44 mouse cellular contexts compared by ENCODE assay signal in genomic region chr16:92034676-92035075, GRCm38 (mm10). TPM values are rescaled to one million over a fixed set of nuclear protein-coding genes. Genes with fewer than 3 reads are reported as not detected.
"Had no signal": no experiment of that assay in that cellular context is flagged by ENCODE, and none has a peak within 500 bp of the region (broad histone marks: within the 10 kb centered on the region; RNA-seq: fewer than 3 reads in every experiment).

No protein-coding gene starts in this region.

- DNase-seq: heart, postnatal 10 days; heart, postnatal 14 days; heart, postnatal 36 days; heart, postnatal 4 days; kidney, adult 11 months; kidney, adult 18-20 months; kidney, adult 2 months; kidney, adult 8-10 months; kidney, adult 9 months; kidney, postnatal 10 days; kidney, postnatal 14 days; kidney, postnatal 25 days; kidney, postnatal 36 days; kidney, postnatal 4 days; layer of hippocampus, adult 9-11 months; layer of hippocampus, postnatal 36 days had no signal

- H3K9ac ChIP-seq: heart, embryonic 12.5 days; heart, embryonic 13.5 days; heart, embryonic 15.5 days; hindbrain, embryonic 12.5 days; hindbrain, embryonic 13.5 days; hindbrain, embryonic 14.5 days; hindbrain, embryonic 15.5 days; intestine, embryonic 15.5 days; kidney, embryonic 15.5 days had no signal

- H3K9me3 ChIP-seq: heart, embryonic 10.5 days; heart, embryonic 13.5 days; heart, embryonic 15.5 days; hindbrain, embryonic 10.5 days; hindbrain, embryonic 12.5 days; hindbrain, embryonic 13.5 days; hindbrain, embryonic 15.5 days; intestine, embryonic 15.5 days; kidney, embryonic 15.5 days had no signal

- H3K4me1 ChIP-seq: heart, embryonic 12.5 days; heart, embryonic 15.5 days; hindbrain, embryonic 12.5 days; hindbrain, embryonic 13.5 days; hindbrain, embryonic 15.5 days; intestine, embryonic 15.5 days; kidney, embryonic 15.5 days had no signal

- H3K27ac ChIP-seq: heart, embryonic 10.5 days; heart, embryonic 13.5 days; heart, embryonic 15.5 days; hindbrain, embryonic 10.5 days; hindbrain, embryonic 12.5 days; hindbrain, embryonic 13.5 days; hindbrain, embryonic 14.5 days; hindbrain, embryonic 15.5 days; hindbrain, postnatal 0 days; intestine, embryonic 15.5 days; kidney, embryonic 15.5 days; kidney, postnatal 0 days; layer of hippocampus, adult 2 months had no signal

- H3K4me3 ChIP-seq: heart, embryonic 10.5 days; heart, embryonic 12.5 days; heart, embryonic 13.5 days; heart, embryonic 15.5 days; hindbrain, embryonic 10.5 days; hindbrain, embryonic 12.5 days; hindbrain, embryonic 13.5 days; hindbrain, embryonic 15.5 days; intestine, embryonic 15.5 days; kidney, embryonic 15.5 days; layer of hippocampus, adult 2 months had no signal

- H3K36me3 ChIP-seq: heart, embryonic 10.5 days; heart, embryonic 12.5 days; heart, embryonic 13.5 days; heart, embryonic 15.5 days; hindbrain, embryonic 10.5 days; hindbrain, embryonic 12.5 days; hindbrain, embryonic 13.5 days; hindbrain, embryonic 15.5 days; intestine, embryonic 15.5 days; kidney, embryonic 15.5 days had no signal

- H3K27me3 ChIP-seq: heart, embryonic 12.5 days; heart, embryonic 13.5 days; heart, embryonic 15.5 days; hindbrain, embryonic 12.5 days; hindbrain, embryonic 13.5 days; hindbrain, embryonic 15.5 days; intestine, embryonic 15.5 days; kidney, embryonic 15.5 days had no signal

- H3K4me2 ChIP-seq: heart, embryonic 11.5 days; heart, embryonic 12.5 days; heart, embryonic 13.5 days; heart, embryonic 15.5 days; hindbrain, embryonic 12.5 days; hindbrain, embryonic 13.5 days; hindbrain, embryonic 14.5 days; hindbrain, embryonic 15.5 days; intestine, embryonic 15.5 days; kidney, embryonic 15.5 days had no signal

- ATAC-seq: hindbrain, embryonic 16.5 days; hindbrain, postnatal 0 days; inflammation-experienced regulatory T-cells, adult 6 months; intestine, embryonic 15.5 days; intestine, embryonic 16.5 days; intestine, postnatal 0 days had no signal

RNA-seq across cellular contexts. Expression of gene Gm49711, which starts 23.4 kb away (rescaled TPM):
- total RNA-seq: heart, postnatal 10 days; heart, postnatal 14 days; heart, postnatal 25 days; heart, postnatal 36 days; heart, postnatal 4 days; hematopoietic stem cell, adult 5-6 weeks; hindbrain, postnatal 0 days; layer of hippocampus, adult 18-20 months; layer of hippocampus, adult 2 months; layer of hippocampus, postnatal 14 days; layer of hippocampus, postnatal 36 days; left cerebral cortex, adult 18-20 months had no signal
- polyA plus RNA-seq: heart, embryonic 10.5 days; heart, embryonic 14.5 days; heart, embryonic 15.5 days; heart, embryonic 16.5 days; inflammation-experienced regulatory T-cells, adult 6 months; intestine, embryonic 14.5 days; intestine, embryonic 15.5 days; intestine, embryonic 16.5 days; intestine, postnatal 0 days; kidney, adult 2 months; large intestine, adult 2 months had no signal
